In genomic region chr2:29060135-29060597, GRCm38 (mm10) we compare ENCODE assay signal across 7 mouse cellular contexts. TPM values are rescaled to one million over a fixed set of nuclear protein-coding genes. Genes with fewer than 3 reads are reported as not detected.
DNase-seq lines count a peak whose midpoint lies in the region; ATAC-seq lines count a peak whose summit lies in the region.

Ttf1 (plus strand) TSS chr2:29060262.

- peak within 1 kb of the TSS; percentile 94 for H3K4me2 ChIP-seq in midbrain, embryonic 13.5 days (replicated peaks)

- H3K36me3 ChIP-seq in limb, embryonic 10.5 days: 0 out of 2 replicates have a peak, but pooled peaks cover 2% of the 10 kb centered on the region
- H3K36me3 ChIP-seq in midbrain, embryonic 13.5 days: no peaks in the 10 kb centered on the region

- H3K27ac ChIP-seq in limb, embryonic 10.5 days: peak within 1 kb of the TSS; percentile 88
- H3K27ac ChIP-seq in midbrain, embryonic 13.5 days: peak within 1 kb of the TSS; percentile 87

- peaks cover 12% of the 10 kb centered on the region for H3K4me1 ChIP-seq in limb, embryonic 10.5 days
- H3K4me1 ChIP-seq in midbrain, embryonic 13.5 days (replicated peaks): peaks cover 13% of the 10 kb centered on the region

- peak; percentile 84 for DNase-seq in adrenal gland, adult 8-10 months
- peak; percentile 92 for DNase-seq in embryo, embryonic 9.5 days (ENCODE audit: extremely low spot score)
- peak; percentile 72 to 89 for DNase-seq in gastrocnemius, postnatal 4 days (ENCODE audit: low spot score in 2 of 2)
- peak; percentile 90 for DNase-seq in kidney, adult 11 months
- peak; percentile 93 for DNase-seq in limb, embryonic 10.5 days (ENCODE audit: low spot score)
- DNase-seq in spleen, adult 12 weeks (ENCODE audit: low spot score): peak; percentile 81

- peaks cover 32% of the 10 kb centered on the region for H3K27me3 ChIP-seq in limb, embryonic 10.5 days (ENCODE audit: low read depth, poor library complexity, severe bottlenecking)
- H3K27me3 ChIP-seq in midbrain, embryonic 13.5 days: peaks cover 29% of the 10 kb centered on the region

- WGBS in limb, embryonic 10.5 days: under 1% methylated on average over 41 of the region's 41 CpGs
- under 1% methylated on average over 41 of the region's 41 CpGs for WGBS in midbrain, embryonic 13.5 days

- no peaks in the 10 kb centered on the region for H3K9me3 ChIP-seq in limb, embryonic 10.5 days (replicated peaks)
- H3K9me3 ChIP-seq in midbrain, embryonic 13.5 days: no peaks in the 10 kb centered on the region

- ATAC-seq in midbrain, embryonic 13.5 days: peak; percentile 97

- peak within 1 kb of the TSS; percentile 92 for H3K4me3 ChIP-seq in limb, embryonic 10.5 days
- H3K4me3 ChIP-seq in midbrain, embryonic 13.5 days (replicated peaks): peak within 1 kb of the TSS; percentile 73

- peak within 1 kb of the TSS; percentile 72 for H3K9ac ChIP-seq in midbrain, embryonic 13.5 days (replicated peaks)

RNA-seq across cellular contexts. Expression of gene Ttf1, which starts in this region (rescaled TPM):
- total RNA-seq in adrenal gland, adult 8-10 months (2022): 10 to 100 TPM; 12.4 to 23.3 (median 14.7) TPM
- 1 to 10 TPM; 7.2 to 8.8 TPM for total RNA-seq in gastrocnemius, postnatal 4 days (2021)
- 10.3 and 12.5 TPM in 2 replicates for polyA plus RNA-seq in limb, embryonic 10.5 days (2016; fragmentation: Nextera tagmentation; extraction: Ambion mirVana)
- polyA plus RNA-seq in midbrain, embryonic 13.5 days (2015; fragmentation: Nextera tagmentation; extraction: Ambion mirVana): 10.1 and 10.4 TPM in 2 replicates

Comparison
In these comparisons a context has a peak if more than half of its experiments do, and no peak if none do; other contexts are left out.
1. Peak in every context shown above with its lines: DNase-seq, ATAC-seq, H3K4me3 ChIP-seq and H3K27ac ChIP-seq.